Mouse (Mus musculus): ENCODE measurements at regions not wholly inside any gene's neighbourhood (a gene's known extent, or its start where the extent isn't known, plus 50 kb on each side); places are given as distances from the start of the nearest gene placed in this dataset.
A peak's percentile ranks its signal among the peaks of the same experiment; 100 is the strongest.

DNA sequence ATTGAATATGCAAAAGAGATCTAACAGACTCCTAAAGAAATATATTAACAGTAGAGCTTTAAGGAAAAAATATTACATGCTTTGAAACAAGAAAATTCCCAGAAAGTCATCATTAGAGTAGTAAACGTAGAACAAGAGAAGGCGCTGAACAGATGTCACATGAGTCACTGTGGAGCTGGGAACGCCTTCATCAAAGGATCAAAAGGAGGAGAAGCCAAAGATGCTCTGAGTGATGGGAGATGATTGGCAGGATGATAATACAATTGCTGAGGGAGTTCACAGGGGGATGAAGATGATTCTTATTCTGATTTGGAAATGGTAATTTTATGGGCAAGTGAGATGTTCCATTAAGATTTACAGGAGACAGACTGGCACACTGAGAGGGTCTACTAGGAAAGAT lies 417.1 kb upstream of the Syt1 start:
- Histone ChIP-seq H3K4me2 (ENCODE audit: low read depth, low read length) (no peak overlapping the region), H3K27ac (ENCODE audit: low read length) (no peak overlapping the region), H3K4me3 (ENCODE audit: low read length) (no peak overlapping the region), H3K27me3 (ENCODE audit: control insufficient read depth, insufficient read depth, low read length) (no peaks in the 10 kb centered on the region), H3K9me3 (replicated peaks; ENCODE audit: control insufficient read depth, low read length) (no peaks in the 10 kb centered on the region), H3K9ac (ENCODE audit: low read length) (no peak overlapping the region), H3K4me1 (ENCODE audit: control insufficient read depth, insufficient read depth, low read length) (no peaks in the 10 kb centered on the region), H3K36me3 (ENCODE audit: control insufficient read depth, insufficient read depth) (no peaks in the 10 kb centered on the region)
- no peak for ATAC-seq (replicated peaks; ENCODE audit: extremely low read depth, insufficient read depth, low FRiP score)
- WGBS: 81% methylated on average over 3 of the region's 3 CpGs

DNA sequence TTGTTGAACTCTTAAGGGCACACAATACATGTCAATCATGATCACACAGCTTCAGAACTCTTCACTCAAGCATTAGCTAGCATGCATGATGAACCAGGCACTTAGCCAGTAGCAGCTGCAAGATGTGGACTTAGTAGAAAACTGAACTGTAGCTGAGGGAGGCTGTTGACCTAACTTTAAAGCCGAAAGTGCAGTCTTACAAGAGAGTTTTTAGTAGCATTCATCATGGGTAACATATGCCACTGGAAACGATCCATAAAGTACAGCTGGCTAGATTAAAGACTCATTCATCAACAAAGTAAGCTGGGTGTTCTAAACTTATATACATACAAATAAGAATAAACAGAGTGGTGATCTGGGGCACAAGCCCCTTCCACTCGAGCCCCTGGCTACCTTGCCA lies 396.2 kb upstream of the Syt1 start:
- Histone ChIP-seq H3K4me3 (ENCODE audit: low read length) (no peak overlapping the region), H3K9me3 (replicated peaks; ENCODE audit: control insufficient read depth, low read length) (no peaks in the 10 kb centered on the region), H3K4me1 (ENCODE audit: control insufficient read depth, insufficient read depth, low read length) (no peaks in the 10 kb centered on the region), H3K4me2 (ENCODE audit: low read depth, low read length) (no peak overlapping the region), H3K36me3 (ENCODE audit: control insufficient read depth, insufficient read depth) (no peaks in the 10 kb centered on the region), H3K27ac (ENCODE audit: low read length) (no peak overlapping the region), H3K9ac (ENCODE audit: low read length) (no peak overlapping the region), H3K27me3 (ENCODE audit: control insufficient read depth, insufficient read depth, low read length) (no peaks in the 10 kb centered on the region)
- WGBS: 60% methylated on average over 3 of the region's 3 CpGs
- no peak for ATAC-seq (replicated peaks; ENCODE audit: extremely low read depth, insufficient read depth, low FRiP score)

DNA sequence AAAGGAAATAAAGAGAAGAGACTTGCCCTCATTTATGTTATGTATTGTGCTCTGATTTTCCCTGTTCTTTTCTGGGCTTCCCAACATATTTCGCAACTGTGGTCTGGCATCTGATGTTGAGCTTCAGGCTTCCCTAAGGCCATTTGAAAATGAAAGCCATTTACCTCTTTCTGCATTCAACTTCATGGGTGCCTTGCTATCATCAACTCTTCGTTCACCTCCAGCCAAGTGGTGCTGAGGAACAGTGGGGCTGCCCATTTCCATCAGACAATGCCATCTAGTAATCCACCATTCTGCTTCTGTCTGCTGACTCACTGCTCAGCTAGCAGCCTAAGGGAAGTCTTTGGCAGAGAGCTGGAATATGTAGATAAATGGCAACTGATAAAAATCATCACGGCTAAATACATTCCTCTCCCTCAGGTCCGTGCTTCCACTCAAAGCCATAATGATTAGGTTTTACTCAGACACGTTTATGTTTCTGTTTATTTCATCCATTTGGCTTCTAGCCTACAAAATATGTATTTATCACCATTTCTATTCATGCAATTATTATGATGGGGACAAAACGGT lies 394.4 kb upstream of the Syt1 start:
- Histone ChIP-seq H3K4me1 (ENCODE audit: control insufficient read depth, insufficient read depth, low read length) (no peaks in the 10 kb centered on the region), H3K36me3 (ENCODE audit: control insufficient read depth, insufficient read depth) (no peaks in the 10 kb centered on the region), H3K27ac (ENCODE audit: low read length) (no peak overlapping the region), H3K4me2 (ENCODE audit: low read depth, low read length) (no peak overlapping the region), H3K4me3 (ENCODE audit: low read length) (no peak overlapping the region), H3K9me3 (replicated peaks; ENCODE audit: control insufficient read depth, low read length) (no peaks in the 10 kb centered on the region), H3K9ac (ENCODE audit: low read length) (no peak overlapping the region), H3K27me3 (ENCODE audit: control insufficient read depth, insufficient read depth, low read length) (no peaks in the 10 kb centered on the region)
- WGBS: 69% methylated on average over 6 of the region's 6 CpGs
- no peak for ATAC-seq (replicated peaks; ENCODE audit: extremely low read depth, insufficient read depth, low FRiP score)

GRCm38 (mm10) chr10:109383758-109384157 lies 373.0 kb upstream of the Syt1 start:
- H3K4me2 ChIP-seq (ENCODE audit: low read depth, low read length): no peak overlapping the region
- WGBS: 55% methylated on average over 4 of the region's 4 CpGs
- no peak overlapping the region for H3K4me3 ChIP-seq (ENCODE audit: low read length)
- no peak overlapping the region for H3K9ac ChIP-seq (ENCODE audit: low read length)
- no peak for ATAC-seq (replicated peaks; ENCODE audit: extremely low read depth, insufficient read depth, low FRiP score)
- H3K27me3 ChIP-seq (ENCODE audit: control insufficient read depth, insufficient read depth, low read length): no peaks in the 10 kb centered on the region
- H3K9me3 ChIP-seq (replicated peaks; ENCODE audit: control insufficient read depth, low read length): no peaks in the 10 kb centered on the region
- no peak overlapping the region for H3K27ac ChIP-seq (ENCODE audit: low read length)
- no peaks in the 10 kb centered on the region for H3K4me1 ChIP-seq (ENCODE audit: control insufficient read depth, insufficient read depth, low read length)
- H3K36me3 ChIP-seq (ENCODE audit: control insufficient read depth, insufficient read depth): no peaks in the 10 kb centered on the region

DNA sequence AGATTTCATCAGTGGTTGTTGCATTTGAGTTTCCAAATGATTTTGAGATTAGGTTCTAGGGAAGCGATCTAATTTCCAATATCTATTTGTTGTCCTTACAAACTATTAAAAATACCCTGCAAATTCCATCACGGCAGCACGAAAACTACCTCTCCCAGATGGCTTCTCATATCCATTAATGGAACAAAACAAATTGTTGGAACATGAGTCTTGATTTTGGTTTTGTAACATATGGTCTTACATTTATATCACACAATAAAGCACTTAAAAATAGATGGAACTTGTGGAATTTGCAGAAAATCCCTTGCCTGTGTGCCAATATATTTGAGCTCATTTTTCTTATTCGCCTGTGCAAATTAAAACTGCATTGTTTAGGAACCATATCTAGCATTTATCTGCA lies 368.1 kb upstream of the Syt1 start:
- no peak overlapping the region for H3K4me2 ChIP-seq (ENCODE audit: low read depth, low read length)
- H3K27me3 ChIP-seq (ENCODE audit: control insufficient read depth, insufficient read depth, low read length): no peaks in the 10 kb centered on the region
- H3K4me1 ChIP-seq (ENCODE audit: control insufficient read depth, insufficient read depth, low read length): no peaks in the 10 kb centered on the region
- WGBS: 83% methylated on average over 4 of the region's 4 CpGs
- no peak overlapping the region for H3K4me3 ChIP-seq (ENCODE audit: low read length)
- no peaks in the 10 kb centered on the region for H3K36me3 ChIP-seq (ENCODE audit: control insufficient read depth, insufficient read depth)
- no peak overlapping the region for H3K27ac ChIP-seq (ENCODE audit: low read length)
- ATAC-seq (replicated peaks; ENCODE audit: extremely low read depth, insufficient read depth, low FRiP score): no peak
- H3K9ac ChIP-seq (ENCODE audit: low read length): no peak overlapping the region
- H3K9me3 ChIP-seq (replicated peaks; ENCODE audit: control insufficient read depth, low read length): no peaks in the 10 kb centered on the region

DNA sequence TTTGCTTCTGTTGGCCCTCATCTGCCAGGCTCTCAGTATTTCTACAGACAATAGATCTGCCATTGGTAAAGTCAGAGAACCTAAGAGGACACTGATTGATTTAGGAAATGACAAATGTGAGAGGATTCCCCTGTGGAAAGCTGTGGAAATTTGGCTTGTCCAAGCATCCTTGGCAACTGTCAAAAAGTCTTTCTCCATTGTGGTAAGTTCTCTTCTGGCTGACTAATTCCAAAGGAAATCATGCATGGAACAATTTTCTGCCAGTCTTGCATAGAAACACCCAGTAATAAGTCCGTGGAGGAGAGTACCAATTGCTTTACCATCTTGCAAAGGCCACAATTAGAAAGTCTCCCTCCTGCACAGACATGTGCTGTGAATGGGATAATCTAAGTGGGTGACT lies 349.4 kb upstream of the Syt1 start:
- WGBS: 51% methylated on average over 1 of the region's 1 CpGs
- H3K9me3 ChIP-seq (replicated peaks; ENCODE audit: control insufficient read depth, low read length): no peaks in the 10 kb centered on the region
- H3K4me2 ChIP-seq (ENCODE audit: low read depth, low read length): no peak overlapping the region
- ATAC-seq (replicated peaks; ENCODE audit: extremely low read depth, insufficient read depth, low FRiP score): no peak
- H3K9ac ChIP-seq (ENCODE audit: low read length): no peak overlapping the region
- no peak overlapping the region for H3K27ac ChIP-seq (ENCODE audit: low read length)
- no peaks in the 10 kb centered on the region for H3K36me3 ChIP-seq (ENCODE audit: control insufficient read depth, insufficient read depth)
- H3K4me1 ChIP-seq (ENCODE audit: control insufficient read depth, insufficient read depth, low read length): no peaks in the 10 kb centered on the region
- H3K4me3 ChIP-seq (ENCODE audit: low read length): no peak overlapping the region
- H3K27me3 ChIP-seq (ENCODE audit: control insufficient read depth, insufficient read depth, low read length): no peaks in the 10 kb centered on the region

GRCm38 (mm10) chr10:109358812-109359211 lies 348.0 kb upstream of the Syt1 start:
- no peaks in the 10 kb centered on the region for H3K36me3 ChIP-seq (ENCODE audit: control insufficient read depth, insufficient read depth)
- ATAC-seq (replicated peaks; ENCODE audit: extremely low read depth, insufficient read depth, low FRiP score): 0 out of 2 replicates have a peak, but pooled peaks have one; percentile 37
- H3K9ac ChIP-seq (ENCODE audit: low read length): no peak overlapping the region
- no peak overlapping the region for H3K4me2 ChIP-seq (ENCODE audit: low read depth, low read length)
- 65% methylated on average over 6 of the region's 6 CpGs for WGBS
- no peaks in the 10 kb centered on the region for H3K27me3 ChIP-seq (ENCODE audit: control insufficient read depth, insufficient read depth, low read length)
- no peaks in the 10 kb centered on the region for H3K9me3 ChIP-seq (replicated peaks; ENCODE audit: control insufficient read depth, low read length)
- H3K4me1 ChIP-seq (ENCODE audit: control insufficient read depth, insufficient read depth, low read length): no peaks in the 10 kb centered on the region
- no peak overlapping the region for H3K4me3 ChIP-seq (ENCODE audit: low read length)
- no peak overlapping the region for H3K27ac ChIP-seq (ENCODE audit: low read length)

- ATAC-seq (replicated peaks; ENCODE audit: extremely low read depth, insufficient read depth, low FRiP score): no peak
- Histone ChIP-seq H3K4me1 (ENCODE audit: control insufficient read depth, insufficient read depth, low read length) (no peaks in the 10 kb centered on the region), H3K27me3 (ENCODE audit: control insufficient read depth, insufficient read depth, low read length) (no peaks in the 10 kb centered on the region), H3K9ac (ENCODE audit: low read length) (no peak overlapping the region), H3K9me3 (replicated peaks; ENCODE audit: control insufficient read depth, low read length) (no peaks in the 10 kb centered on the region), H3K4me3 (ENCODE audit: low read length) (no peak overlapping the region), H3K27ac (ENCODE audit: low read length) (no peak overlapping the region), H3K36me3 (ENCODE audit: control insufficient read depth, insufficient read depth) (no peaks in the 10 kb centered on the region), H3K4me2 (ENCODE audit: low read depth, low read length) (no peak overlapping the region)
- 68% methylated on average over 7 of the region's 7 CpGs for WGBS
These were observed 322.1 kb upstream of the Syt1 start for GRCm38 (mm10) chr10:109332846-109333386.

- 80% methylated on average over 6 of the region's 6 CpGs for WGBS
These were observed 298.5 kb upstream of the Syt1 start for GRCm38 (mm10) chr10:109309286-109309685.

More at GRCm38 (mm10) chr10:109309286-109309685, 298.5 kb upstream of the Syt1 start:
- H3K4me1 ChIP-seq (ENCODE audit: control insufficient read depth, insufficient read depth, low read length): no peaks in the 10 kb centered on the region
- no peak overlapping the region for H3K4me2 ChIP-seq (ENCODE audit: low read depth, low read length)
- no peaks in the 10 kb centered on the region for H3K27me3 ChIP-seq (ENCODE audit: control insufficient read depth, insufficient read depth, low read length)
- H3K27ac ChIP-seq (ENCODE audit: low read length): no peak overlapping the region
- H3K9ac ChIP-seq (ENCODE audit: low read length): no peak overlapping the region
- ATAC-seq (replicated peaks; ENCODE audit: extremely low read depth, insufficient read depth, low FRiP score): no peak
- H3K36me3 ChIP-seq (ENCODE audit: control insufficient read depth, insufficient read depth): no peaks in the 10 kb centered on the region
- no peaks in the 10 kb centered on the region for H3K9me3 ChIP-seq (replicated peaks; ENCODE audit: control insufficient read depth, low read length)
- no peak overlapping the region for H3K4me3 ChIP-seq (ENCODE audit: low read length)
